Mouse (Mus musculus) intestine, embryonic 16.5 days (tissue): ENCODE data around the gene Tspan4. TPM values are rescaled to one million over a fixed set of nuclear protein-coding genes. Genes with fewer than 3 reads are reported as not detected.
A peak's percentile ranks its signal among the peaks of the same experiment; 100 is the strongest.

ENCODE experiments used
- ATAC-seq: fragments of 200-750 bp; cut with Nextera tagmentation; 2 replicates; pipeline ENCODE4 v1.8.0; 2017; ENCODE audit warnings: moderate TSS enrichment, moderate library complexity
- H3K27ac ChIP-seq: fragments of 300-500 bp; sonication (generic); 2 replicates; pipeline ENCODE4 v1.5.1; 2014; ENCODE audit warnings: mild to moderate bottlenecking, low read length
- H3K27me3 ChIP-seq: fragments of 300-500 bp; sonication (generic); replicated peaks from 2 replicates; pipeline ENCODE4 v1.6.1; 2014; ENCODE audit warnings: low read length, control low read depth, mixed read lengths; ENCODE audit not compliant: control insufficient read depth, insufficient read depth
- H3K36me3 ChIP-seq: fragments of 300-500 bp; sonication (generic); 2 replicates; pipeline ENCODE4 v1.6.1; 2014; ENCODE audit warnings: low read length, control low read depth; ENCODE audit not compliant: control insufficient read depth, insufficient read depth
- H3K4me1 ChIP-seq: fragments of 300-500 bp; sonication (generic); 2 replicates; pipeline ENCODE4 v1.6.1; 2014; ENCODE audit warnings: low read length, control low read depth, mixed read lengths; ENCODE audit not compliant: control insufficient read depth, insufficient read depth
- H3K4me2 ChIP-seq: fragments of 300-500 bp; sonication (generic); 2 replicates; pipeline ENCODE4 v1.6.1; 2014; ENCODE audit warnings: low read depth, low read length, control low read depth
- H3K4me3 ChIP-seq: fragments of 300-500 bp; sonication (generic); 2 replicates; pipeline ENCODE4 v1.5.1; 2014; ENCODE audit warnings: mild to moderate bottlenecking, low read length
- H3K9ac ChIP-seq: fragments of 300-500 bp; sonication (generic); 2 replicates; pipeline ENCODE4 v1.6.1; 2014; ENCODE audit warnings: low read depth, low read length
- H3K9me3 ChIP-seq: fragments of 300-500 bp; sonication (generic); 2 replicates; pipeline ENCODE4 v1.6.1; 2016; ENCODE audit warnings: low read length, control low read depth; ENCODE audit not compliant: control insufficient read depth
- WGBS: fragments of 180-500 bp; shearing (Covaris S2); extraction: QIAGEN DNeasy Blood & Tissue Kit; methylation state at CpG from one replicate; pipeline ENCODE4 v1.1.7; 2014; 5-methylcytosine and 5-hydroxymethylcytosine counted together
- polyA plus RNA-seq: library from polyadenylated mRNA; unstranded; fragments of >200 nt; fragmentation: Nextera tagmentation; extraction: Ambion mirVana; gene quantifications from 2 replicates; pipeline ENCODE4 v1.2.1, GENCODE M21; 2015

The Tspan4 gene
- polyA plus RNA-seq, 1 experiment from 2014 or later, result 59.2 TPM

DNA sequence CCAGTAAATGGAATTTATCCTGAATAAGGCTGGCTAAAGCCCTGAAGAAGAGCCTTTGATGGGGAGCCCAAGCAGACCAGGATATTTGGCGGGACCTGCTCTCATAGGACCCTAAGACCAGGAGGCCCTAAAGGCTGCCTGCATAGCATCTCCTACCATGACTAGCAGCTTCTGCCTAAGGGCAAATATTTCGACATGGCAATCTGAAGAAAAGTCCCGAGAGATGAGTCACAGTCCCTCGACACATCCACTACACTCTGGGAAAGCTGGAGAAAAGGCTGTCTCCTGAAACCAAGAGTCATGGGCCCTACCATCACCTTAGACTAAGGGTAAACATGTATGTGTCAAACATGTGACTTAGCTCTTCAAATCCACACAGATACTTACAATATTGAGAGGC, 49.2 kb downstream of the Tspan4 start:
- H3K9ac ChIP-seq, result no peak overlapping the region
- H3K27me3 ChIP-seq, result no peaks in the 10 kb centered on the region
- no peaks in the 10 kb centered on the region for H3K4me1 ChIP-seq
- H3K27ac ChIP-seq, result no peak overlapping the region
- ATAC-seq, result no peak
- no peak overlapping the region for H3K4me2 ChIP-seq
- no peak overlapping the region for H3K4me3 ChIP-seq
- WGBS, result 88% methylated on average over 4 of the region's 4 CpGs
- H3K36me3 ChIP-seq, result no peaks in the 10 kb centered on the region
- H3K9me3 ChIP-seq, result no peaks in the 10 kb centered on the region

DNA sequence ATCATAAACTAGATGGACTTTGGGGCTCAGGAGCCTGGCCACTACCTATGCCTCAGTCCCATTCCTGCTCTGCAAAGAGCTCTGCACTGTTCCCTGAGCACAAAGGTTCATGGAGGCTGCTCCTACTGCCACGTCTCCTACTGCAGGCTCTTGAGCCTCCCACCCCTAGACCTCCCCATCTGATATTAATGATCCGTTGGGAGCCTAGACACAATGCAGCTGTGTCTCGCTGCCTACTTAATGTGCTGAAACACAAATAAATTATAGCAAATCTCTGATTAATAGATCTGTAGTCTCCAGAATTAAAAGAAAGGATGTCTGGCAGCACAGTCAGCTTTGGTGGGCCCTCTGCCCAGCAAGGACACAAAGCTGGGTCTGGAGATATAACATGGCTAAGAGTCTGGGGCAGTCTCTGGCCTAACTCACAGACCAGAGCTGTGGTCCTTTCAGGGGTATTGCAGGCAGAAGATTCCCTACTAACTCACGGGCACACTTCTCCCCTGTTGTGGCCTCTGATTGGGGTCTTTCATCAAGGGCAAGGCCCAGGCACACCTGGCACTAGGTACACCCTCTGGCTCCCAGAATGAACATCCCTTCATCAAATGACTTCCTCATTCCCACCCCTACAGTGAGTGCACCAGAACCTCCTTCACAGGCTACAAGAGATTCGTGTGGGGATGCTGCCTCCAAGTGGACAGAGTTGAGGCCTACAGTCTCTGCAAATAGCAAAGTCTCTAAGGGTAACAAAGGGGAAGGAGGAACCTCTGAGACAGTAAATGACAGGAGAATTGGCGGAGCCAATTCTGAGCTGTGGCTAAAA, 49.9 kb downstream of the Tspan4 start:
- no peak overlapping the region for H3K4me2 ChIP-seq
- WGBS, result 55% methylated on average over 6 of the region's 6 CpGs
- H3K36me3 ChIP-seq, result no peaks in the 10 kb centered on the region
- H3K9ac ChIP-seq, result no peak overlapping the region
- H3K27ac ChIP-seq, result no peak overlapping the region
- no peaks in the 10 kb centered on the region for H3K9me3 ChIP-seq
- peak; percentile 81 for ATAC-seq
- H3K27me3 ChIP-seq, result no peaks in the 10 kb centered on the region
- no peak overlapping the region for H3K4me3 ChIP-seq
- H3K4me1 ChIP-seq, result no peaks in the 10 kb centered on the region

DNA sequence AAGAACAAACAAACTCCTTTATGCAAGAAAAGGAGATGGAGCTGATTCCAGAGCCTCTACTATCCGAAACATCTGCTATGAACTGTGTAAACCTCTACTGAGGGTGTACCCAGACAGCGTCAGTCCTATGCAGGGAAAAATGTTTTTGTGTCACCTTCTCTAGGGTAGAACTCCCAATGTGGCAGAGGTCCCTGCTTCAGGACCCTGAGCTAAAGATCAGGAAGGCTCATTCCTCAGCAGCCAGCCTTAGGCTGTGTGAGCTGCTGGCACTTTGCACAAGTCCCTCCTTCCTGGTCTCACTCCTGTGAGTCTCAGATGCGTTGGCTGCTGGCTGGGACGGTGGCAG, 50.5 kb downstream of the Tspan4 start:
- WGBS, result 91% methylated on average over 4 of the region's 4 CpGs
- 0 out of 2 replicates have a peak, but pooled peaks have one; percentile 24 for ATAC-seq
- H3K9ac ChIP-seq, result no peak overlapping the region

DNA sequence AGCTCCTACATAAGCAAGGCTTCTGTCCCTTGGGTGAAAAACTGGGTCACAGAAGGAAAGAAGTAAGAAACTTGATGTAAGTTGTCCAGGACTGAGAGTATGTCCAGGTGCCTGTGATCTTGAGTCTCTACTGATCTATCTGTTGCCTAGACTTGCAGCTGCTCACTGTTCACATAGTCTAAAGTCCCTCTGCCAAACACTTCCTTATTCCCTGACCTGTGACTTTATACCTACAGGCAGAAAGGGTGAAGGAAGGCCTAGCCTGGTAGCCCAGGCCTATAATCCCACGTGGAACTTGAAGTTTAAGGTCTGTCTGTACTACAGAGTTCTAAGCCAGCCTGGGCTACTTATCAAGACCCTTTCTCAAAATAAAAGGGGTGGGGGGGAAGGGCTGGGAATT, 60.5 kb downstream of the Tspan4 start:
- peaks cover 12% of the 10 kb centered on the region for H3K4me1 ChIP-seq
- H3K27ac ChIP-seq, result peak overlapping the region; percentile 72
- peaks cover 4% of the 10 kb centered on the region; the same call in 1 of the 2 replicates for H3K36me3 ChIP-seq
- ATAC-seq, result peak; percentile 53
- WGBS, result 59% methylated on average over 1 of the region's 1 CpGs
- H3K9me3 ChIP-seq, result no peaks in the 10 kb centered on the region
- H3K9ac ChIP-seq, result no peak overlapping the region
- no peaks in the 10 kb centered on the region for H3K27me3 ChIP-seq
- H3K4me2 ChIP-seq, result no peak overlapping the region
- no peak overlapping the region for H3K4me3 ChIP-seq

More for the DNA sequence above, 50.5 kb downstream of the Tspan4 start:
- no peak overlapping the region for H3K4me3 ChIP-seq
- H3K27me3 ChIP-seq, result no peaks in the 10 kb centered on the region
- no peaks in the 10 kb centered on the region for H3K4me1 ChIP-seq
- H3K27ac ChIP-seq, result no peak overlapping the region
- no peak overlapping the region for H3K4me2 ChIP-seq
- H3K9me3 ChIP-seq, result no peaks in the 10 kb centered on the region
- H3K36me3 ChIP-seq, result no peaks in the 10 kb centered on the region

DNA sequence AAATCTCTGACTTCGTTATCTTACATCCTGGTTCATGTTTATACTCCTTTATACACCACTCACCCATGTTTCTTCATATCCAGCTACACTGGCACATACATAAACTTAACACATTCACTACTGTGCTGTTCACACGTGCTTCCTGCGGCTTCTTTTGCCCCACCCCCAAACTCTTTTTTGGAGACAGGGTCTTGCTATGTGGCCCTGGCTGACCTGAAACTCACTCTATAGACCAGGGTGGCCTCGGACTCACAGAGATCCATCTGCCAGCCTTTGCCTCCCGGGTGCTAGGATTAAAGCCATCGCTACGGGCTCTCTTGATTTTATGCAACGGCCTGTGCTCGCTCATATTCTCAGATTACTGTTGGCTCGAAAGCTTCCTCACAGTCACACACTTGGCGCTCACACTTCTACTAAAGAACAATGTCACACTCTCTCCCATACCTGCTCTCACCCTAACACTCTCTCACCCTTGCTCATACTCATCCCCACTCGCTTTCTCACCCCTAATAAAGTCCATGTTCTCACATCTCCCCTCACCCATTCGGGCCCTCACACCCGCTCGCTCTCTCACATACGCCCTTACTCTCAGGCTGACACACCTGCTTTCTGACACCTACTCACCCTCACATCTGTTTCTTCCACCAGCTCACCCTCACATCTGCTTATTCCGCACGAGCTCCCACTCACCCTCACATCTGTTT, 64.0 kb downstream of the Tspan4 start:
- H3K27ac ChIP-seq, result peak overlapping the region; percentile 72
- H3K4me2 ChIP-seq, result peak overlapping the region; percentile 73
- H3K9me3 ChIP-seq, result no peaks in the 10 kb centered on the region
- peak; percentile 32 for ATAC-seq
- H3K27me3 ChIP-seq, result no peaks in the 10 kb centered on the region
- H3K4me1 ChIP-seq, result peaks cover 19% of the 10 kb centered on the region
- H3K4me3 ChIP-seq, result peak overlapping the region; percentile 67
- H3K9ac ChIP-seq, result peak overlapping the region; percentile 81
- no peaks in the 10 kb centered on the region for H3K36me3 ChIP-seq
- WGBS, result 8% methylated on average over 18 of the region's 18 CpGs

DNA sequence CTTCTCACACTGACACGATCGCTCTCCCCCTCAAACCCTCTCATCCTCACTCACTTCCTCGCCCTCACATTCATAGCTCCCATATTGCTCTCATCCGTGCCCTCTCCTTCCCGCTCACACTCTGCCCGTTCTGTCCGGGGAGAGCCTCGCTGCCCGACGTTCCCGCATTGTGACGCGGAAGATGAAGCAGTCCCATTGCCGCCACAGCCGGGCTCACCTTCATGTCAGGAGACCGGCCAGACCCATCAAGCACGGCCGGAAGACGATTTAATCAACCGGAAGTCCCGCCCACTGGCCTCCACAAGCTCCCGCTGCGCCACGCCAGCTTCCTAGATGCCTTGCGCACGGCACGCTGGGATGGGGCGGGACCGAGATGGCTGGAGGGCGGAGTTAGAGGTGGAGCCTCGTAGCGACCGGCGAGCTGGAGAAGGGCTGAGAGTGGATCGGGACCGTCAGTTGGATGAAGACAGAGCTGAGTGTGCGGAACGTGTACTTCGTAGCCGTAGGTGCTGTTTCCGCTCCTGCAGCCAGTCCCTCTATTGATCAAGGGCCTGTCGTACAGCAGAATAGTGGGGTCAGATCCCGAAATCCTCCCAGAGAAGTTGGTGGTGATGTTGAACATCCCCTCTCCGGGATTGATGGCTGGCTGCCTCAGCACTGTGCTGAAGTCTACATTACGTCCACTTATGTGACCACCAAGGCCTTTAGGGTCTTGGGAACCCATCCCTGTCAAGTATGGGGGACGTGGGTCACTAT, 64.7 kb downstream of the Tspan4 start, which contains the start of gene Chid1:
TSS of gene Chid1 (minus strand) at position 302 of the 756 bp plus-strand sequence.
- Histone ChIP-seq H3K4me2 (peak within 1 kb of the TSS; percentile 73), H3K4me3 (peak within 1 kb of the TSS; percentile 67), H3K27ac (peak within 1 kb of the TSS; percentile 77), H3K4me1 (peaks cover 19% of the 10 kb centered on the region), H3K9ac (peak within 1 kb of the TSS; percentile 81), H3K36me3 (no peaks in the 10 kb centered on the region), H3K27me3 (no peaks in the 10 kb centered on the region), H3K9me3 (no peaks in the 10 kb centered on the region)
- under 1% methylated on average over 46 of the region's 46 CpGs for WGBS
- peak; percentile 95 for ATAC-seq

DNA sequence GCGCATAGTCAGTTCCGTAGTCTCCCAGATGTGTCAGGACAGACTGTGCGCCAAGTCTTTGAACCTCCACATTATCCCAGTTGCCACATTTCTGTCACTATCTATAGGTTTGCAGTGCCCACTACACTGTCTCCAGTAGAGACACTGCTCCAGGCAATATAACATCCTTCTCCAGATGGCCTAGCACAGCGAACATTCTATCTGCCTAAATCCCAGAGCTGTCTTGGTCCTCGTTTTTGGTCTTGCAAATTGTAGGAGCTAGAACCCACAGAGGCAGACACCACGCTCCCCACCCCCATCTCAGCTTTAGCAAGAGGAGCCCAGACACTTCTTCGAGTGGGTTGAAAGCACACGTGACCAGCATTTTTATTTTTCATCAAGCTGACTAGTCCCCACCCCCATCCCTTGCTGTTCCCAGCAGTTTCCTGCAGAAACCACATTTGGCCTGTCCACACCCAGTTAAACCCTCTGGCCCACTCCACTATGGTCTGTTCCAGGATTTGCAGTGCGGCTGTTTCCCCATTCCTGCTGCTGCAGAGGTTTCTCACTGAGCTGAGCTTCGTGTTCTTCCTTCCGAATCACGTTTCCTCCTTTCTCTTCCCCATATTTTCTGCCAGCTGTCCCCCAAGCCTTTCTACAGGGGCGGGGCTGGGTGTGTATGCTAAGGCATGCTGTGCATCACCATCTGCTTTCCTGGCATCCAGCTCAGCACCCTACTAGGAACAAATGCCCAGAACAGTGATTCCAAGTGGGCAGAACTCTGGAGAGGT, 65.5 kb downstream of the Tspan4 start:
- H3K9me3 ChIP-seq, result no peaks in the 10 kb centered on the region
- 50% methylated on average over 13 of the region's 13 CpGs for WGBS
- no peaks in the 10 kb centered on the region for H3K36me3 ChIP-seq
- H3K27me3 ChIP-seq, result no peaks in the 10 kb centered on the region
- H3K4me3 ChIP-seq, result peak overlapping the region; percentile 67
- peak overlapping the region; percentile 77 for H3K27ac ChIP-seq
- H3K4me1 ChIP-seq, result peaks cover 19% of the 10 kb centered on the region
- peak overlapping the region; percentile 81 for H3K9ac ChIP-seq
- peak overlapping the region; percentile 73 for H3K4me2 ChIP-seq
- peak; percentile 32 for ATAC-seq

DNA sequence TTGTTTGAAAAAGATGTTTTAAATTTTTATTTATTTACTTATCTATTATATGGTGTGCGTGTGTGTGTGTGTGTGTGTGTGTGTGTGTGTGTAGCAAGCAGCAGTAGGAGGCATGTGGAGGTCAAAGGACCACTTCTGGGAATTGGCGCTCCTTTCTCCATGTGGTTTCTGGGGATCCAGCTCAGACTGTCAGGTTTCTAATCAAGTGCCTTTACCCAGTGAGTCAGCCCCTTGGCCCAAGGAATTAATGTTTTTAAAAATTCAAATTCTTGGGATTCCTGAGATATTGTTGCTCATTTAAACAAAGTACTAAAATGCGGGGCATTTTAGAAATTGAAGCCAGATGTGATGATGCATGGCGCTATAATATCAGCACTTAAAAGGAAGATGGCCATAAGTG, 66.6 kb downstream of the Tspan4 start:
- Histone ChIP-seq H3K4me1 (peaks cover 19% of the 10 kb centered on the region), H3K27ac (no peak overlapping the region), H3K4me3 (no peak overlapping the region), H3K9ac (no peak overlapping the region), H3K27me3 (no peaks in the 10 kb centered on the region), H3K4me2 (no peak overlapping the region), H3K9me3 (no peaks in the 10 kb centered on the region), H3K36me3 (no peaks in the 10 kb centered on the region)
- ATAC-seq, result no peak
- WGBS, result 83% methylated on average over 4 of the region's 4 CpGs
